ENCODE assay signal across 7 mouse cellular contexts in genomic region chr6:30549231-30549761, GRCm38 (mm10). TPM values are rescaled to one million over a fixed set of nuclear protein-coding genes. Genes with fewer than 3 reads are reported as not detected.
DNase-seq lines count a peak whose midpoint lies in the region; ATAC-seq and TF ChIP-seq lines count a peak whose summit lies in the region.

No protein-coding gene starts in this region.

- H3K27ac ChIP-seq in forebrain, embryonic 13.5 days, result peak overlapping the region; percentile 85
- peak overlapping the region; percentile 84 for H3K27ac ChIP-seq in limb, embryonic 14.5 days (replicated peaks; ENCODE audit: low read depth, low read length)
- H3K27ac ChIP-seq in stomach, embryonic 15.5 days, result peak overlapping the region; percentile 75

- H3K36me3 ChIP-seq in E14TG2a.4 (ENCODE audit: insufficient read depth, low read length), result no peaks in the 10 kb centered on the region
- H3K36me3 ChIP-seq in forebrain, embryonic 13.5 days (ENCODE audit: poor library complexity, severe bottlenecking), result no peaks in the 10 kb centered on the region
- no peaks in the 10 kb centered on the region for H3K36me3 ChIP-seq in limb, embryonic 14.5 days (ENCODE audit: control insufficient read depth, insufficient read depth, low read length)
- H3K36me3 ChIP-seq in stomach, embryonic 15.5 days, result no peaks in the 10 kb centered on the region

- DNase-seq in 3T3-L1 (ENCODE audit: low read depth, low spot score), result peak; percentile 55
- peak; percentile 69 for DNase-seq in limb, embryonic 14.5 days (ENCODE audit: low spot score)
- no peak for DNase-seq in spleen, postnatal 10 days (ENCODE audit: low spot score in 2 of 2)
- no peak for DNase-seq in layer of hippocampus, adult 9-11 months

- H3K9me3 ChIP-seq in E14TG2a.4 (ENCODE audit: low read length), result no peaks in the 10 kb centered on the region
- no peaks in the 10 kb centered on the region for H3K9me3 ChIP-seq in forebrain, embryonic 13.5 days (replicated peaks)
- no peaks in the 10 kb centered on the region for H3K9me3 ChIP-seq in limb, embryonic 14.5 days (ENCODE audit: control insufficient read depth, low read length)
- no peaks in the 10 kb centered on the region for H3K9me3 ChIP-seq in stomach, embryonic 15.5 days

- H3K27me3 ChIP-seq in E14TG2a.4 (ENCODE audit: insufficient read depth, low read length), result peaks cover 59% of the 10 kb centered on the region
- no peaks in the 10 kb centered on the region for H3K27me3 ChIP-seq in forebrain, embryonic 13.5 days
- no peaks in the 10 kb centered on the region for H3K27me3 ChIP-seq in limb, embryonic 14.5 days (ENCODE audit: control insufficient read depth, insufficient read depth, low read length)
- H3K27me3 ChIP-seq in stomach, embryonic 15.5 days (replicated peaks), result no peaks in the 10 kb centered on the region

- H3K4me2 ChIP-seq in forebrain, embryonic 13.5 days, result peak overlapping the region; percentile 35; the same call in 1 of the 2 replicates
- peak overlapping the region; percentile 6 for H3K4me2 ChIP-seq in limb, embryonic 14.5 days (replicated peaks; ENCODE audit: low read depth, low read length, severe bottlenecking)
- peak overlapping the region; percentile 26; the same call in 1 of the 2 replicates for H3K4me2 ChIP-seq in stomach, embryonic 15.5 days

- H3K4me3 ChIP-seq in E14TG2a.4 (replicated peaks; ENCODE audit: low read length), result peak overlapping the region; percentile 32
- H3K4me3 ChIP-seq in forebrain, embryonic 13.5 days, result no peak overlapping the region
- H3K4me3 ChIP-seq in limb, embryonic 14.5 days (replicated peaks; ENCODE audit: low read length), result no peak overlapping the region
- H3K4me3 ChIP-seq in stomach, embryonic 15.5 days (replicated peaks), result no peak overlapping the region

- no peak for ATAC-seq in forebrain, embryonic 13.5 days
- ATAC-seq in limb, embryonic 14.5 days (ENCODE audit: low FRiP score, low read depth), result peak; percentile 32
- peak; percentile 20; the same call in 1 of the 2 replicates for ATAC-seq in stomach, embryonic 15.5 days (ENCODE audit: insufficient read depth, low FRiP score, low read depth)

- peaks cover 47% of the 10 kb centered on the region for H3K4me1 ChIP-seq in E14TG2a.4 (replicated peaks; ENCODE audit: low read depth, low read length)
- peaks cover 59% of the 10 kb centered on the region for H3K4me1 ChIP-seq in forebrain, embryonic 13.5 days
- H3K4me1 ChIP-seq in limb, embryonic 14.5 days (ENCODE audit: control insufficient read depth, insufficient read depth, low read length), result peaks cover 73% of the 10 kb centered on the region
- H3K4me1 ChIP-seq in stomach, embryonic 15.5 days, result peaks cover 26% of the 10 kb centered on the region

- no peak for TF ChIP-seq POLR2A in limb, embryonic 14.5 days (IDR thresholded peaks at IDR 0.05; ENCODE audit: borderline replicate concordance, extremely low read depth, insufficient read depth, insufficient read length)

- peak overlapping the region; percentile 51; the same call in 1 of the 2 replicates for H3K9ac ChIP-seq in forebrain, embryonic 13.5 days
- peak overlapping the region; percentile 1 for H3K9ac ChIP-seq in limb, embryonic 14.5 days (ENCODE audit: low read depth, low read length, severe bottlenecking)
- no peak overlapping the region for H3K9ac ChIP-seq in stomach, embryonic 15.5 days

- TF ChIP-seq CTCF in E14TG2a.4 (conservative IDR thresholded peaks at IDR 0.05; ENCODE audit: low read length), result no peak

- 10% methylated on average over 15 of the region's 15 CpGs for WGBS in forebrain, embryonic 13.5 days
- 6% methylated on average over 15 of the region's 15 CpGs for WGBS in limb, embryonic 14.5 days
- WGBS in stomach, embryonic 15.5 days, result 15% methylated on average over 15 of the region's 15 CpGs

RNA-seq across cellular contexts. Expression of gene Cpa2, which starts 7.9 kb away (rescaled TPM):
- 4.1 and 5.2 TPM in 2 replicates for polyA plus RNA-seq in forebrain, embryonic 13.5 days (2015; fragmentation: Nextera tagmentation; extraction: Ambion mirVana)
- polyA plus RNA-seq in limb, embryonic 14.5 days (2012; rRNA removed), result 5.2 and 6.6 TPM in 2 replicates
- 5.3 and 6.5 TPM in 2 replicates for polyA plus RNA-seq in limb, embryonic 14.5 days (2014; fragmentation: Nextera tagmentation; extraction: Ambion mirVana)
- 765 and 1,219 TPM in 2 replicates for polyA plus RNA-seq in stomach, embryonic 15.5 days (2015; fragmentation: Nextera tagmentation; extraction: Ambion mirVana)

RNA-seq across cellular contexts. Expression of gene Cpa4, which starts 18.9 kb away (rescaled TPM):
- polyA plus RNA-seq in forebrain, embryonic 13.5 days (2015; fragmentation: Nextera tagmentation; extraction: Ambion mirVana), result 3.4 and 3.6 TPM in 2 replicates
- 4.4 and 5.4 TPM in 2 replicates for polyA plus RNA-seq in limb, embryonic 14.5 days (2012; rRNA removed)
- polyA plus RNA-seq in limb, embryonic 14.5 days (2014; fragmentation: Nextera tagmentation; extraction: Ambion mirVana), result 1.9 and 2.1 TPM in 2 replicates
- polyA plus RNA-seq in stomach, embryonic 15.5 days (2015; fragmentation: Nextera tagmentation; extraction: Ambion mirVana), result 0.83 TPM in 2 replicates

RNA-seq across cellular contexts. Expression of gene Ssmem1, which starts 39.6 kb away (rescaled TPM):
- 0.26 TPM in 1 of 2 replicates, not detected in the other for polyA plus RNA-seq in forebrain, embryonic 13.5 days (2015; fragmentation: Nextera tagmentation; extraction: Ambion mirVana)
- polyA plus RNA-seq in limb, embryonic 14.5 days (2012; rRNA removed), result 0.10 and 0.12 TPM in 2 replicates
- polyA plus RNA-seq in limb, embryonic 14.5 days (2014; fragmentation: Nextera tagmentation; extraction: Ambion mirVana), result 0.17 TPM in 1 of 2 replicates, not detected in the other
- 0.09 TPM in 1 of 2 replicates, not detected in the other for polyA plus RNA-seq in stomach, embryonic 15.5 days (2015; fragmentation: Nextera tagmentation; extraction: Ambion mirVana)

RNA-seq across cellular contexts. Expression of gene Tmem209, which starts 39.7 kb away (rescaled TPM):
- 37.6 and 41.4 TPM in 2 replicates for polyA plus RNA-seq in forebrain, embryonic 13.5 days (2015; fragmentation: Nextera tagmentation; extraction: Ambion mirVana)
- polyA plus RNA-seq in limb, embryonic 14.5 days (2012; rRNA removed), result 47.5 and 63.2 TPM in 2 replicates
- polyA plus RNA-seq in limb, embryonic 14.5 days (2014; fragmentation: Nextera tagmentation; extraction: Ambion mirVana), result 28.3 and 34.7 TPM in 2 replicates
- polyA plus RNA-seq in stomach, embryonic 15.5 days (2015; fragmentation: Nextera tagmentation; extraction: Ambion mirVana), result 28.5 and 33.7 TPM in 2 replicates

Comparison
In these comparisons a context has a peak if more than half of its experiments do, and no peak if none do; other contexts are left out.
1. DNase-seq: peak in 3T3-L1 (single experiment) and limb, embryonic 14.5 days (single experiment); none in spleen, postnatal 10 days (0 of 2) and layer of hippocampus, adult 9-11 months (single experiment).
2. RNA of gene Cpa2, which starts 7.9 kb away (polyA plus RNA-seq): 765 to 1,219 TPM in stomach, embryonic 15.5 days; 5.2 to 6.6 TPM in limb, embryonic 14.5 days and 4.1 to 5.2 TPM in forebrain, embryonic 13.5 days; every median in the first group is over 100 times any median in the second.
3. Peak in every context shown above with its lines, with median percentiles within 50 percentile points of each other: H3K27ac ChIP-seq and H3K4me2 ChIP-seq.